Mouse (Mus musculus) testis, adult 2 months (tissue): Measurements from ENCODE around the gene Slc15a2.

ENCODE experiments used
- CTCF ChIP-seq: fragments of 200-500 bp; IDR thresholded peaks from 2 replicates; pipeline ENCODE4 v1.5.1; 2012; ENCODE audit warnings: low read depth, mild to moderate bottlenecking, inconsistent platforms, low read length, moderate library complexity; ENCODE audit not compliant: control insufficient read depth, insufficient read depth, insufficient replicate concordance
- POLR2A ChIP-seq: fragments of 200-500 bp; IDR thresholded peaks from 2 replicates; pipeline ENCODE4 v1.6.1; 2012; ENCODE audit warnings: low read depth, mild to moderate bottlenecking, inconsistent platforms, low read length, moderate library complexity; ENCODE audit not compliant: control insufficient read depth

DNA sequence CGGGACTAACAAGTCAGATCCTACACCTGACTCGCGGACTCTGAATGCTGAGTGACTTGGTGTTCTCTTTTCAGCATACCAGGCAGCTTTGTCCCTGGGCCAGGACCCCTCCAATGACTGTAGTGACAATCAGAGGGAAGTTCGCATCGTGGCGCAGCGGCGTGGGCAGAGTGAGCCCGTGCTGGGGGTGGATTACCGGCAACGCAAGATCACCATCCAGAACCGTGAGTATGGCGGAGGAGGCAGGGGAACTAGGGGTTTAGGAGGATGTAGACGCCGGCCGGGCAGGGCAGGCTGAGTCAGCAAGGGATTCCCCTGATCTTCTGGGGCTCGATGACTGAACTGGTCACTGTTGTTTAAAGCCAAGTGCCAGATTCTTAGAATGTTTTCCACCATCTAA, 75.4 kb downstream of the Slc15a2 start:
- no peak for TF ChIP-seq CTCF
- TF ChIP-seq POLR2A: no peak
